Mouse (Mus musculus) left cerebral cortex, postnatal 4 days (tissue): ENCODE measurements around the gene Atraid. TPM values are rescaled to one million over a fixed set of nuclear protein-coding genes. Genes with fewer than 3 reads are reported as not detected.
"Not testable (repeated sequence)": the region's sequence is repeated elsewhere in the genome, so short reads cannot be mapped to it uniquely, and the experiment has no call there.

Experiments used
- DNase-seq: peaks from one replicate; pipeline ENCODE4 v3.0.0-alpha.2; 2022
- intact Hi-C: fragments of 180-260 bp; cut with DNase I; formaldehyde crosslinking; loops from one replicate; pipeline ENCODE4 v1.15.1; 2025
- total RNA-seq, 2 experiments: library from RNA; stranded (reverse); gene quantifications; 2 replicates each; pipeline ENCODE4 v1.2.3; 2021

Gene Atraid
- total RNA-seq, 2 experiments from 2014 or later, result 59.2 to 66.2 TPM

DNA sequence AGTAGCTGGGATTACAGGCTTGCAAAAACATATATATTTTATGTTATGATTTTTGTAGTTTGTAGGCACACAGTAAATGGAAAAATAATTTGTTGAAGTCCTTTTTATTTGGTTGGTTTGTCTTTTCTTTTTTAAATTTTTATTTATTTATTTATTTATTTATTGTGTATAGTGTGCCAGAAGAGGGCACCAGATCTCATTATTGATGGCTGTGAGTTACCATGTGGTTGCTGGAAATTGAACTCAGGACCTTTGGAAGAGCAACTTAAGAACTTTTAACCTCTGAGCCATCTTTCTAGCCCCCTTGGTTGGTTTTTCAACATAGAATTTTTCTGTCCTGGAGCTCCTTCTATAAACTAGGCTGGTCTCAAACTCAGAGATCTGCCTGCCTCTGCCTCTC is 2.3 kb downstream of the Atraid start:
- intact Hi-C loops, result no loop called here
- no peak for DNase-seq

DNA sequence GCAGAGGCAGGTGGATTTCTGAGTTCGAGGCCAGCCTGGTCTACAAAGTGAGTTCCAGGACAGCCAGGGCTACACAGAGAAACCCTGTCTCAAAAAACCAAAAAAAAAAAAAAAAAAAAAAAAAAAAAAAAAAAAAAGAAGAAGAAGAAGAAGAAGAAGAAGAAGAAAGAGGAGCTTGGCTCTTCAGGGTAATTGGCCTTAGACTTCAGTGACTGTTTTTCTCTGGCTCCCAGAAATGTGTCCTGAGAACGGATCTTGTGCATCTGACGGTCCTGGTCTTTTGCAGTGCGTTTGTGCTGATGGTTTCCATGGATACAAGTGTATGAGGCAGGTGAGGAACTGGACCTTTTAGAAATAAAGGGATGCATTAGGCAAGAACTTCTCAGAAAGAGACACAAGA is 5.6 kb downstream of the Atraid start:
- intact Hi-C loops, result not testable (repeated sequence)

GRCm38 (mm10) chr5:31054261-31055215 is 6.4 kb downstream of the Atraid start, which contains the start of gene Cad:
Gene Cad (plus strand): TSS chr5:31054780.
- peak; percentile 95 for DNase-seq
- intact Hi-C loops, result no loop called here

More for the DNA sequence above, 5.6 kb downstream of the Atraid start:
- not testable (repeated sequence) for DNase-seq

DNA sequence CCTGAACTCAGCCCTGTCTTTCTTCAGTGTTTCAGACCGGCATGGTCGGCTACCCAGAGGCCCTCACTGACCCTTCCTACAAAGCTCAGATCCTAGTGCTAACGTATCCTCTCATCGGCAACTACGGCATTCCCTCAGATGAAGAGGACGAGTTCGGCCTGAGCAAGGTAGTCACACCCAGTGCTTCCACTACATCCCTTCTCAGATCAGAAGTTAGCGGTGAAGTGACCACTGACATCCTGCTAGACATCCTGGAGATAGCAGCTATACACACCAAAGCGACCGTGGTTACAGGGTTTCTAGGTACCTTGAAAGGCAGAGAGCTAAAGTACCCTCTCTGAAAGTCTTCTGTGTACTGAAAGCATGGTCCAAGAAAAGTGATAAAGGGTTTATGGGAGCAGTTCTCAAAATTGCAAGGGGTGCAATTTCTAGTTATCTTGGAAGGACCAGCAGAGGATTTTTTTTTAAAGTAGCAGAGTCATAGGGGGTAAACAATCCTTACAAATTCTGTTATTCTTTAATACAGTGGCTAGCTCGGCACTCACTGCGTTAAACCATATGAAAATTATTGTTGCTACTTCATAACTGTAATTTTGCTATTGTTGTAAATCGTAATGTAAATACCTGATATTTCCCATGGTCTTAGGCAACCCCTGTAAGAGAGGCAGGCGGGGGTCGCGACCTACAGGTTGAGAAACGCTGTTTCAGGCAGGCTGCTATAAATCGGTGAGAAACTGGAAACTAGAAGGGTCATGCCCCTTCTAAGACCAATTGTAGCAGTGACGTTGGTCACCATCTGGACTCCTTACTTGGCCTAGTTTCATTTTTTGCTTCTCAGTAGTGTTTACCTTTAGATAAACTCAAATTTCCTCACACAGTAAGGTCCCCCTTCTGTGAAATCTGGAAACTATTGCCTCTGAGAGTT is 7.4 kb downstream of the Atraid start:
- intact Hi-C loops, result no loop called here
- no peak for DNase-seq

GRCm38 (mm10) chr5:31069810-31070209 is 21.7 kb downstream of the Atraid start:
- intact Hi-C loops, result no loop called here
- no peak for DNase-seq

DNA sequence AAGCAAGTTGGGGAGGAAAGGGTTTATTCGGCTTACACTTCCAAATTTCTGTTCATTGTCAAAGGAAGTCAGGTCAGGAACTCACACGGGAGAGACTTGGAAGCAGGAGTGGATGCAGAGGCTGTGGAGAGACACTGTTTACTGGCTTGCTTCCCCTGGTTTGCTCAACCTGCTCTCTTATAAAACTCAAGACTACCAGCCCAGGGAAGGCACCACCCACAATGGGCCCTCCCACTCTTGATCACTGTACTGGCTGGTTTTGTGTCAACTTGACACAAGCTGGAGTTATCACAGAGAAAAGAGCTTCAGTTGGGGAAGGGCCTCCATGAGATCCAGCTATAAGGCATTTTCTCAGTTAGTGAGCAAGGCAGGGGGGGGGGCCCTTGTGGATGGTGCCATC is 22.9 kb downstream of the Atraid start:
- DNase-seq, result no peak
- intact Hi-C loops, result no loop called here

GRCm38 (mm10) chr5:31071821-31072220 is 23.7 kb downstream of the Atraid start:
- intact Hi-C loops, result no loop called here
- no peak for DNase-seq

- DNase-seq, result no peak
- intact Hi-C loops, result no loop called here
These were observed 25.1 kb downstream of the Atraid start for GRCm38 (mm10) chr5:31073176-31073575.

GRCm38 (mm10) chr5:31076346-31076745 is 28.2 kb downstream of the Atraid start:
- no peak for DNase-seq
- intact Hi-C loops, result no loop called here

DNA sequence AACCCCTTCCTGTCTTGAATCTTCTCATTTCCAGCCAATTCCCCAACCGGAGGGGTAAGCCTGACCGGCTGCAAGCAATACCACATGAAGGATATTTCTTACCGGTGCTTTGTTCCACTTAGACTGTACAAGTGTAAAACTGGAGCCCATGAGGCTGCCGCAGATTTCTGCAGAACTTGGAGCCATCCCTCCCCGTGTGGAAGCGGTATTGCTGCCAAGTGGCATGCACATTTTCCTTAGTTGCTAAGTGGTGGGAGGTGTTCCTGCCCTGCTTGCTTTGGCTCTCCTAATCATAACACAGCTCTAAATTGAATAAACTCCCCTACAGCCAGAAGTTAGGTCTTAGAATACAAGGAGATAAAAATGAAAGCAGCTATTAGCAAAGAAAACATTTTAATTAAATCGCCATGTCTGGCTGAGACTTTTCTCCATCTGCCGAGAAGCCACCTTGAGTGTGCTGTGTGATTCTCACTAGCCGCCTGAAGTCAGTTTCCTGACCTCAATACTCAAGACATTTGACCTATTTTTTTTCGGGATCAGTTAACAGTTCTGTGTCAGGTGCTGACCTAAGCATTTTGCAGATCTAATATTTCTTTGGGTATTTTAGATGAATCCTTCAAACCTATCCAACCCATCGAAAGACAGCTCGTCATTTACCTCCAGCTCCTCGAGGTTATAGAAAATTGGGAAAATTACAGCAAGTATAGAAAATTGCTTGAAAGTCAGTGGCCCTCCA is 32.1 kb downstream of the Atraid start:
- no peak for DNase-seq
- intact Hi-C loops, result no loop called here

DNA sequence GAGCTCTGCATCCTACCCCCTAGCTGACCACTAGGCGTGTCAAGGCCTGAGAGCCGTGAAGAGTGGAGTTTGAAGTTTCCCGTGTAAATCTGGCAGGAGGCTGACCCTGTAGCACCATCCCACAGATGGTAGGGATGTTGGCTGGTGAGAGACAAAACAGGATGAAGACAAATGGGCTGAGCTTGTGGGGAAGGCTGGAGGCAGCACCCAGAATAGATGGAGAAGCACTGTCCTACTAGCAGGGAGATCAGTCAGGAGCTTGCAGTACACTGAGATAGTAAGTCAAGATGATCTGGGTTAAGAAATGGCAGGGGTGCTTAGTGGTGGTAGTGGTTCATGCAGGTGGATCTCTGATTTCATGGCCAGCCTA is 32.7 kb downstream of the Atraid start:
- intact Hi-C loops, result no loop called here
- no peak for DNase-seq

- peak; percentile 63 for DNase-seq
- intact Hi-C loops, result no loop called here
These were observed 33.3 kb downstream of the Atraid start for GRCm38 (mm10) chr5:31081386-31081785.

- intact Hi-C loops, result no loop called here
These were observed 34.2 kb downstream of the Atraid start for GRCm38 (mm10) chr5:31082355-31082754.

GRCm38 (mm10) chr5:31082935-31083625 is 35.0 kb downstream of the Atraid start:
- intact Hi-C loops, result no loop called here
- DNase-seq, result no peak

More at GRCm38 (mm10) chr5:31082355-31082754, 34.2 kb downstream of the Atraid start:
- peak; percentile 75 for DNase-seq

DNA sequence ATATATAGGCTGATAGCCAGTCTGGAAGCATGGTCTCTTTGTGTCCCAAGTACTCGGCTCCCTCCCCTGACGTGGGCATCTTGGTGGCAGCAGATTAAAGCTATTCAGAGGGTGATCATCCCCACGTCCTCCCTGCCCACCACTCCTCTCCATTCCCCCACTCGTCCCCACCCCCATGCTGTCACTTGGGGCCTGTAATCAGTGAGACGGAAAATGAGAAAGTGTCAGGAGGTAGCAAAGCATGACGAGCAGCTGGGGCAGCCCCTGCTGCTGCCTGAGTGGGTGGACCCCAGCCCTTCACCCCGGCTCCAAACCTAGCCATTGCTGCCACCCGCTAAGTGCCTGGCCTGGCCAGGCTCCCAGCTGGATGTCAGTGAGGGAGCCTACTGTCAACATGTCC is 35.8 kb downstream of the Atraid start:
- intact Hi-C loops, result no loop called here
- DNase-seq, result no peak

- intact Hi-C loops, result no loop called here
- DNase-seq, result no peak
These were observed 38.5 kb downstream of the Atraid start for GRCm38 (mm10) chr5:31086606-31087005.

- no peak for DNase-seq
- intact Hi-C loops, result no loop called here
These were observed 39.0 kb downstream of the Atraid start for GRCm38 (mm10) chr5:31087131-31087530.

DNA sequence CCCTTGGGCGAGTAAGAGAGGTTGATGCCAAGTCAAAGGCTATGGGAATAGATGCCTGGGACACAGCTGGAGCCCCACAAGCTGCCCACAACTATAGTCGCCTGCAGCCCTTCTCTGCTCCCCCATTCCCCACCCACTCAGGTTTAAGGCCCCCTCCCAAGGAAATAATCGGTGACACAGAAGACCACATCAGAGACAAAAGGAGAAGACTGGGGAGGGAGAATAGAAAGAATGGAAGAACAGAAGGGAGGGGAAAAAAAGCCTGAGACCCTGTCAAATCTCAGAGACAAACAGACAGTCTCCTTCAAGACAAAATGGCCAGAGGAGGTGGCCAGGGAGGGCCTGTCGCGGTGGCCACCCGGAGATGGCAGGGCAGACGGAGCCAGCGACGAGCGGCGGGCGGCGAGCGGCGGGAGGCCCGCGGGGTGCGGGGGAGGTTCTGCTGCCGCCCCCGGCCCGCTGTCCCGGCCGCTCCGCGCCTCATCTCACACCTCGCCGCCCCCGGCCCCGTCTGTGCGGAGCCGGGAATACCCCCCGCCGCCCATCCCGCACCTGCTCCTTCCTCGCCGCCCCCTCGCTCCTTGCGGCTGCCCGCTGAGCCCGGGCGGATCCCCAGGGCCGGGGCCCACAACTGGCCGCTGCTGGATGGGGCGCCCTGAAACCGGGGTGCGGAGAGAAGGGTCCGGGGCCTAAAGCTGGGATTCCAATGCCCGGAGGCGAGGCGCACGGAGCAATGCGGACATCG is 44.3 kb downstream of the Atraid start:
- intact Hi-C loops, result no loop called here
- no peak for DNase-seq
